Mouse (Mus musculus): Measurements from ENCODE around the gene Top2a. TPM values are rescaled to one million over a fixed set of nuclear protein-coding genes. Genes with fewer than 3 reads are reported as not detected.
"Not testable (repeated sequence)": the region's sequence is repeated elsewhere in the genome, so short reads cannot be mapped to it uniquely, and the experiment has no call there.

Top2a gene
- polyA plus RNA-seq, 1 experiment: 161 TPM

GRCm38 (mm10) chr11:99010706-99011105 lies 13.3 kb downstream of the Top2a start:
- 98% methylated on average over 5 of the region's 5 CpGs for WGBS
- H3K4me3 ChIP-seq (replicated peaks; ENCODE audit: control insufficient read depth, low read depth, low read length): no peak overlapping the region
- TF ChIP-seq POLR2A (IDR thresholded peaks at IDR 0.05; ENCODE audit: borderline replicate concordance, control insufficient read depth, low read depth, low read length) (no peak), CTCF (IDR thresholded peaks at IDR 0.05; ENCODE audit: control insufficient read depth, insufficient read depth, low read length) (no peak)
- no peak overlapping the region for H3K27ac ChIP-seq (ENCODE audit: control insufficient read depth, insufficient read depth, low read depth, low read length, poor library complexity)
- no peaks in the 10 kb centered on the region for H3K4me1 ChIP-seq (ENCODE audit: control insufficient read depth, insufficient read depth, low read length)

- WGBS: 64% methylated on average over 4 of the region's 4 CpGs
- Histone ChIP-seq H3K27ac (ENCODE audit: control insufficient read depth, insufficient read depth, low read depth, low read length, poor library complexity) (no peak overlapping the region), H3K4me3 (replicated peaks; ENCODE audit: control insufficient read depth, low read depth, low read length) (no peak overlapping the region), H3K4me1 (ENCODE audit: control insufficient read depth, insufficient read depth, low read length) (no peaks in the 10 kb centered on the region)
- TF ChIP-seq CTCF (IDR thresholded peaks at IDR 0.05; ENCODE audit: control insufficient read depth, insufficient read depth, low read length) (no peak), POLR2A (IDR thresholded peaks at IDR 0.05; ENCODE audit: borderline replicate concordance, control insufficient read depth, low read depth, low read length) (no peak)
These were observed 13.9 kb downstream of the Top2a start for GRCm38 (mm10) chr11:99010124-99010523.

GRCm38 (mm10) chr11:99006788-99007187 lies 17.2 kb downstream of the Top2a start:
- no peak for TF ChIP-seq POLR2A (IDR thresholded peaks at IDR 0.05; ENCODE audit: borderline replicate concordance, control insufficient read depth, low read depth, low read length)
- no peak for TF ChIP-seq CTCF (IDR thresholded peaks at IDR 0.05; ENCODE audit: control insufficient read depth, insufficient read depth, low read length)
- Histone ChIP-seq H3K27ac (ENCODE audit: control insufficient read depth, insufficient read depth, low read depth, low read length, poor library complexity) (no peak overlapping the region), H3K4me1 (ENCODE audit: control insufficient read depth, insufficient read depth, low read length) (no peaks in the 10 kb centered on the region), H3K4me3 (replicated peaks; ENCODE audit: control insufficient read depth, low read depth, low read length) (no peak overlapping the region)
- WGBS: 96% methylated on average over 9 of the region's 9 CpGs

- 95% methylated on average over 11 of the region's 11 CpGs for WGBS
- Histone ChIP-seq H3K27ac (ENCODE audit: control insufficient read depth, insufficient read depth, low read depth, low read length, poor library complexity) (no peak overlapping the region), H3K4me1 (ENCODE audit: control insufficient read depth, insufficient read depth, low read length) (no peaks in the 10 kb centered on the region), H3K4me3 (replicated peaks; ENCODE audit: control insufficient read depth, low read depth, low read length) (no peak overlapping the region)
- TF ChIP-seq CTCF (IDR thresholded peaks at IDR 0.05; ENCODE audit: control insufficient read depth, insufficient read depth, low read length) (no peak), POLR2A (IDR thresholded peaks at IDR 0.05; ENCODE audit: borderline replicate concordance, control insufficient read depth, low read depth, low read length) (no peak)
These were observed 24.7 kb downstream of the Top2a start for GRCm38 (mm10) chr11:98999243-98999642.

- TF ChIP-seq POLR2A (IDR thresholded peaks at IDR 0.05; ENCODE audit: borderline replicate concordance, control insufficient read depth, low read depth, low read length) (no peak), CTCF (IDR thresholded peaks at IDR 0.05; ENCODE audit: control insufficient read depth, insufficient read depth, low read length) (no peak)
- H3K4me1 ChIP-seq (ENCODE audit: control insufficient read depth, insufficient read depth, low read length): no peaks in the 10 kb centered on the region
- H3K27ac ChIP-seq (ENCODE audit: control insufficient read depth, insufficient read depth, low read depth, low read length, poor library complexity): no peak overlapping the region
- no peak overlapping the region for H3K4me3 ChIP-seq (replicated peaks; ENCODE audit: control insufficient read depth, low read depth, low read length)
These were observed 25.2 kb downstream of the Top2a start for GRCm38 (mm10) chr11:98998776-98999175.

- no peak overlapping the region for H3K4me3 ChIP-seq (replicated peaks; ENCODE audit: control insufficient read depth, low read depth, low read length)
- WGBS: 94% methylated on average over 4 of the region's 4 CpGs
- no peak overlapping the region for H3K27ac ChIP-seq (ENCODE audit: control insufficient read depth, insufficient read depth, low read depth, low read length, poor library complexity)
- no peak for TF ChIP-seq POLR2A (IDR thresholded peaks at IDR 0.05; ENCODE audit: borderline replicate concordance, control insufficient read depth, low read depth, low read length)
- TF ChIP-seq CTCF (IDR thresholded peaks at IDR 0.05; ENCODE audit: control insufficient read depth, insufficient read depth, low read length): no peak
- no peaks in the 10 kb centered on the region for H3K4me1 ChIP-seq (ENCODE audit: control insufficient read depth, insufficient read depth, low read length)
These were observed 26.3 kb downstream of the Top2a start for GRCm38 (mm10) chr11:98997659-98998058.

- Histone ChIP-seq H3K4me1 (ENCODE audit: control insufficient read depth, insufficient read depth, low read length) (no peaks in the 10 kb centered on the region), H3K4me3 (replicated peaks; ENCODE audit: control insufficient read depth, low read depth, low read length) (no peak overlapping the region), H3K27ac (ENCODE audit: control insufficient read depth, insufficient read depth, low read depth, low read length, poor library complexity) (no peak overlapping the region)
- WGBS: 92% methylated on average over 7 of the region's 7 CpGs
- no peak for TF ChIP-seq POLR2A (IDR thresholded peaks at IDR 0.05; ENCODE audit: borderline replicate concordance, control insufficient read depth, low read depth, low read length)
- no peak for TF ChIP-seq CTCF (IDR thresholded peaks at IDR 0.05; ENCODE audit: control insufficient read depth, insufficient read depth, low read length)
These were observed 28.0 kb downstream of the Top2a start for GRCm38 (mm10) chr11:98995987-98996386.

- no peak overlapping the region for H3K27ac ChIP-seq (ENCODE audit: control insufficient read depth, insufficient read depth, low read depth, low read length, poor library complexity)
- H3K4me3 ChIP-seq (replicated peaks; ENCODE audit: control insufficient read depth, low read depth, low read length): no peak overlapping the region
- H3K4me1 ChIP-seq (ENCODE audit: control insufficient read depth, insufficient read depth, low read length): no peaks in the 10 kb centered on the region
- TF ChIP-seq CTCF (IDR thresholded peaks at IDR 0.05; ENCODE audit: control insufficient read depth, insufficient read depth, low read length) (no peak), POLR2A (IDR thresholded peaks at IDR 0.05; ENCODE audit: borderline replicate concordance, control insufficient read depth, low read depth, low read length) (no peak)
- 95% methylated on average over 6 of the region's 6 CpGs for WGBS
These were observed 33.1 kb downstream of the Top2a start for GRCm38 (mm10) chr11:98990866-98991265.

- not testable (repeated sequence) for H3K4me3 ChIP-seq (replicated peaks; ENCODE audit: control insufficient read depth, low read depth, low read length); H3K27ac ChIP-seq (ENCODE audit: control insufficient read depth, insufficient read depth, low read depth, low read length, poor library complexity); H3K4me1 ChIP-seq (ENCODE audit: control insufficient read depth, insufficient read depth, low read length)
- 88% methylated on average over 6 of the region's 6 CpGs for WGBS
These were observed 35.7 kb downstream of the Top2a start for GRCm38 (mm10) chr11:98988260-98988659.

Measured in bone marrow, adult 2 months (tissue).